Mouse (Mus musculus) megakaryocyte, embryonic 14.5 days (primary cell): Measurements from ENCODE around the gene Clba1.

Experiments used
- FLI1 ChIP-seq: IDR thresholded peaks from 2 replicates; pipeline ENCODE4 v1.6.1; 2012; ENCODE audit warnings: low read length, inconsistent platforms, mixed read lengths
- GATA1 ChIP-seq: IDR thresholded peaks from 3 replicates; pipeline ENCODE4 v1.6.1; 2012; ENCODE audit warnings: mixed read lengths, low read length, inconsistent platforms, borderline replicate concordance

DNA sequence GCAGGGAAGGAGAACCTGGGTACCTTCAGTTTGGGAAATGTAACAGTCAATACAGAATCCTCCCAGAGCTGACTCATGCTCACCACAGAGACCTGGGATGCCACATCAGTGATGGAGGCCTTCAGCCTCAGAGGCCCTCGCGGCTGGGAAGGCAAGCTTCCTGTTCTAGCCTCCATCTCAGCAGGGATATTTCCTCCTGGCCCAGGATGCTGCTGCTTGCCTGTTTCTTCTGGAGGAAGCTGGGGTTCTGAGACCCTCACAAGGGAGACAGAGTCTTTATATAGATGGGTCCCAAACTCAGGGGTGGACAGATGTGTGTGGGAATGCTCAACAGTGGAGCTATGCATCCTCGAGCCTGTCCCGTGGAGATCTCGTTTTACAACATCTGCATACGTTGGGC, 34.7 kb upstream of the Clba1 start:
- TF ChIP-seq GATA1 (no peak), FLI1 (no peak)
